Mouse (Mus musculus): ENCODE measurements around the gene Bud23. TPM values are rescaled to one million over a fixed set of nuclear protein-coding genes. Genes with fewer than 3 reads are reported as not detected.

The Bud23 gene
- polyA plus RNA-seq, 1 experiment from 2014 or later, result 194 TPM

DNA sequence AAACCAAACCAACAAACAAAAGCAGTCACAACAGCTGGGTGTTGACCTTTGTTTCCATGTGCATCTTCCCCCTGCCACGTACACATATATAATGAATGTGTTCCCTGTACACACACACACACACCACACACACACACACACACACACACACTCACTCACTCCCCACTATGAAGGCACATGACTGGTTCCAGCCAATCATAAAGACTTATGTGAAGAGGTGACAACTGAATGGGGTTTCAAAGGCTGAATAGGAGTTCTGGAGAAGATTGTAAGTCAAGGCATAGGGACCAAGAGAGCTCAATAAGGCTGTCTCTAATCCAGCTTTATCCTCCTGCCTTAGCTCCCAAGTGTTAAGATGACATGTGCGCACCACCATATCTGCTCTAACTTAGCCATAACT lies 14.8 kb upstream of the Bud23 start:
- WGBS, result 93% methylated on average over 2 of the region's 2 CpGs
- Histone ChIP-seq H3K36me3 (peaks cover 17% of the 10 kb centered on the region), H3K4me1 (peaks cover 23% of the 10 kb centered on the region), H3K27me3 (ENCODE audit: low read depth, poor library complexity, severe bottlenecking) (0 out of 2 replicates have a peak, but pooled peaks cover 3% of the 10 kb centered on the region), H3K27ac (no peak overlapping the region), H3K9me3 (replicated peaks) (no peaks in the 10 kb centered on the region), H3K4me3 (no peak overlapping the region)
- no peak for DNase-seq (ENCODE audit: low spot score)

DNA sequence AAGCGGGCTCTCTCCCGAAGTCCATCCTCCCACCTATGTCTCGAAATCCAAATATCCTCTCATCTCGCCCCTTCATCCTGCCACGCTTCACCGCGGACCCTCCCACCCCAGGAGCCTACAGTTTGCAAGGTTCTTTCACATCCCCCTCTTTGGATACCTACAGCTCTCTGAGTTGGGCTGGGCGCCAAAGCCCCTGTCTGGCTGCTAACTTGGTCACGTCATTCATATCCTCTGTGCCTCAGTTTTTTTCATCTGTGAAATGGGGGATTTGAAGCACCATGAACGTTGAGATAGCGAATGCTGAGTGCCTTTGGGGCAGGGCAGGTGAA lies 13.7 kb upstream of the Bud23 start:
- H3K27me3 ChIP-seq (ENCODE audit: low read depth, poor library complexity, severe bottlenecking), result 0 out of 2 replicates have a peak, but pooled peaks cover 9% of the 10 kb centered on the region
- DNase-seq (ENCODE audit: low spot score), result no peak
- 2% methylated on average over 11 of the region's 11 CpGs for WGBS
- no peaks in the 10 kb centered on the region for H3K9me3 ChIP-seq (replicated peaks)
- peaks cover 33% of the 10 kb centered on the region for H3K4me1 ChIP-seq
- H3K4me3 ChIP-seq, result peak overlapping the region; percentile 94
- H3K27ac ChIP-seq, result peak overlapping the region; percentile 97
- peaks cover 28% of the 10 kb centered on the region for H3K36me3 ChIP-seq

DNA sequence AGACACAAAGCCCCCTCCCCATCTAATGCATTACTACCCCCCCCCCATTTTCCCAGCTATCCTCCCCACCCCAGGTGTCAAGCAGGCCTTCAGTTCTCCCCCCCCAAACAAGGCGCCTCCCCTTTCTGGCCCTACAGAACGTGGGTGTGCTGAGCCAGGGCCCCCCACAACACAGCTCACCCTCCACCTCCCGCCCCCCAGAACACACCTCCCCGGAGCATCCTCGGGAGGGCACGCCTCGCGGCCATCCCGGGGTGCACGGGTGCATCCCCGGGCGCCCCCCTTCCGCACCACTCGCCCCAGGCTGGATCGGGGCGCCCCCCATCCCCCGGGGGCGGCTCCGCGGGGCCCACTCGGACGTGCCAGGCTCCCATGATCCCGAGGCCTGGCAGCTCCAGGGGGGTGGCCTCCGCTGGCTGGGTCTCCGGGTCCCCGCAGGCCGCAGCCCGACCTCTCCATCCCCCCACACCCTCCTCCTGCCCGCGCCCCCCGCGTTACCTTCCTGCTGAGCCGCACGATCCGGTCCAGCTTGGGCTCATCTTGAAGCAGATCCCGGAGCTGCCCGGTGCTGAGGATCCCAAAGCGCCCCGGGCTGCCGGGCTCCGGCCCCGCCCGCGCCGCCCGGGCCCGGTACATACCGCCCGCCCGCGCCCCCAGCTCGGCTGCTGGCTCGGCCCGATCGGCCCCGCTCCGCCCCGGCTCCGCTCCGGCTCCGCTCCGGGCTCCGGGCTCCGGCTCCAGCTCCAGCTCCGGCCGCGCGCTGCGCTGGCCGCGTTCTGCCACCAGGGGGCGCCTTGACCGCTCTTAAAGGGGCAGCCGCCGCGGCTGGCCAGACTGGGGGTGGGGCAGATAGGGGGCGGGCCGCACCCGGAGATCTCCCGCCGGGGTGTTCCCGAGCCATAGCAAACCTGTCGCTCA lies 13.1 kb upstream of the Bud23 start, which contains the start of gene Vps37d:
Gene Vps37d, minus strand, starts transcription at position 703 of the 918 bp plus-strand sequence.
- DNase-seq (ENCODE audit: low spot score), result peak; percentile 98

DNA sequence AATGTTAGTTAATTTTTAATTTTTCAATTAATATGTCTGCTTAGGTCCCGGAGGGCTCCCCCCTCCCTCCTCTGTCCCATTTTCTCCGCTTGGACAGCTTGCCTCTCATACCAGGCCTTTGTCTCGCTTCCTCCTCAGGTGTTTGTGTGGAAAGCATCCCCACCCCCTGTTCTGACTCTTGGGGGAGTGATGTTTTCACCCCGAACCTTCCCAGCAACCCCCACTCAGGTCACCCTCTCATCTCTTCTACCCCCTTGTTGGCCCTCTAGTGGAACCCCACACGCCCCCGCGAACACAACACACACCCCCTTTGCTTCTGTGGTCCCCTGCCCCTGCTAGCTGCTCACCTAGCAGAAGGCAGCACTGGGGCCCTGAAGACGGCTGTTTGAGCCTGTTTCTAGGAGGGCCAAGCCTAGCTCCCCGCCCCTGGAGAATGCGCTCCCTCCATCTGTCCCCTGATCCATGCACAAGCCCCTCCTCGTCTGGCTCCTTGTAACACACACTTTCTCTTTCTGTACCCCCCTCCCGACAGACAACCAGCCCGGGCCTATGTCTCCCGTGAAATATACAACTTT lies 12.3 kb upstream of the Bud23 start:
- peaks cover 42% of the 10 kb centered on the region for H3K36me3 ChIP-seq
- WGBS, result 32% methylated on average over 14 of the region's 14 CpGs
- no peaks in the 10 kb centered on the region for H3K9me3 ChIP-seq (replicated peaks)
- 0 out of 2 replicates have a peak, but pooled peaks cover 9% of the 10 kb centered on the region for H3K27me3 ChIP-seq (ENCODE audit: low read depth, poor library complexity, severe bottlenecking)
- peak; percentile 56 for DNase-seq (ENCODE audit: low spot score)
- H3K4me3 ChIP-seq, result peak overlapping the region; percentile 94
- peaks cover 41% of the 10 kb centered on the region for H3K4me1 ChIP-seq
- H3K27ac ChIP-seq, result peak overlapping the region; percentile 97

More for the DNA sequence above, 13.1 kb upstream of the Bud23 start, which contains the start of gene Vps37d:
- Histone ChIP-seq H3K27me3 (ENCODE audit: low read depth, poor library complexity, severe bottlenecking) (0 out of 2 replicates have a peak, but pooled peaks cover 9% of the 10 kb centered on the region), H3K4me3 (peak within 1 kb of the TSS; percentile 94), H3K4me1 (peaks cover 35% of the 10 kb centered on the region), H3K9me3 (replicated peaks) (no peaks in the 10 kb centered on the region), H3K27ac (peak within 1 kb of the TSS; percentile 97), H3K36me3 (peaks cover 34% of the 10 kb centered on the region)
- under 1% methylated on average over 73 of the region's 83 CpGs for WGBS

DNA sequence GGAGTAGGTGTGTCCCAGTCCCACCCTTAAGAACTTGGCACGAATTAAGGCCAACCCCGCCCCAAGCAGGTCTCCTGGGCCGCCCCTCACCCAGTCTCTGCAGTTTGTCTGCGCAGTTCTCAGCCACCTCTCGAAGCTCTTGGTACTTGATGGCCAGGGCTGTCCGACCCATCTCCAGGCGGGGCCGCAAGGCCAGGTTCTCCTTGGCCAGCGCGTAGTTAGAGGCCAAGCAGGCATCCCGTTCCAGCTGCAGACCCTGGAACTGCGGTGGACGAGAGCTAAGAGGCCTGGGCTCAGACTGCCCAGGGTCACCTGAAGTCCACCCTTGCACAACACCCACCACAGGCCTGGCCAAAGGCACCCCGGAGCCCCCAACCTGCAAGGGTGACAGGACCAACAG lies 11.6 kb upstream of the Bud23 start:
- 84% methylated on average over 14 of the region's 14 CpGs for WGBS
- Histone ChIP-seq H3K27ac (peak overlapping the region; percentile 37; the same call in 1 of the 2 replicates), H3K36me3 (peaks cover 45% of the 10 kb centered on the region), H3K4me3 (peak overlapping the region; percentile 94; the same call in 1 of the 2 replicates), H3K9me3 (replicated peaks) (no peaks in the 10 kb centered on the region), H3K4me1 (peaks cover 41% of the 10 kb centered on the region), H3K27me3 (ENCODE audit: low read depth, poor library complexity, severe bottlenecking) (0 out of 2 replicates have a peak, but pooled peaks cover 9% of the 10 kb centered on the region)
- no peak for DNase-seq (ENCODE audit: low spot score)

DNA sequence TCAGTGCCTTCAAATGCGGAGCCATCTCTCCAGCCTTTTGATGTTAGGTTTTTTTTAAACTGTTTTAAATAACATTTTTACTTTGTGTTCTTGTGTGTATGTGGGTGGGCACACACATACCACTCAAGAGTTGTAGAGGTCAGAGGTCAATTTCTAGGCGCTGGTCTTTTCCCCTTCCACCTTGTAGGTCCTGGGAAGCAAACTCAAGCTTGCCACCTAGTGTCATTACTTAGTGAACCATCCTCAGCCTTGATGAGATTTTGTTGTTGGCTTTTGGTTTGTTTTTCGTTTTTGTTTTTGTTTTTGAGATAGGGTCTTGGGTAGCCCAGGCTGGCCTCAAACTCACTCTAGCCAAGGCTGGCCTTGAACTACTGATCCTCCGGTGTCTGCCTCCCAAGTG lies 10.9 kb upstream of the Bud23 start:
- DNase-seq (ENCODE audit: low spot score), result no peak
- H3K4me3 ChIP-seq, result no peak overlapping the region
- no peaks in the 10 kb centered on the region for H3K9me3 ChIP-seq (replicated peaks)
- no peak overlapping the region for H3K27ac ChIP-seq
- 0 out of 2 replicates have a peak, but pooled peaks cover 9% of the 10 kb centered on the region for H3K27me3 ChIP-seq (ENCODE audit: low read depth, poor library complexity, severe bottlenecking)
- WGBS, result 62% methylated on average over 4 of the region's 4 CpGs
- H3K4me1 ChIP-seq, result peaks cover 41% of the 10 kb centered on the region
- H3K36me3 ChIP-seq, result peaks cover 50% of the 10 kb centered on the region

DNA sequence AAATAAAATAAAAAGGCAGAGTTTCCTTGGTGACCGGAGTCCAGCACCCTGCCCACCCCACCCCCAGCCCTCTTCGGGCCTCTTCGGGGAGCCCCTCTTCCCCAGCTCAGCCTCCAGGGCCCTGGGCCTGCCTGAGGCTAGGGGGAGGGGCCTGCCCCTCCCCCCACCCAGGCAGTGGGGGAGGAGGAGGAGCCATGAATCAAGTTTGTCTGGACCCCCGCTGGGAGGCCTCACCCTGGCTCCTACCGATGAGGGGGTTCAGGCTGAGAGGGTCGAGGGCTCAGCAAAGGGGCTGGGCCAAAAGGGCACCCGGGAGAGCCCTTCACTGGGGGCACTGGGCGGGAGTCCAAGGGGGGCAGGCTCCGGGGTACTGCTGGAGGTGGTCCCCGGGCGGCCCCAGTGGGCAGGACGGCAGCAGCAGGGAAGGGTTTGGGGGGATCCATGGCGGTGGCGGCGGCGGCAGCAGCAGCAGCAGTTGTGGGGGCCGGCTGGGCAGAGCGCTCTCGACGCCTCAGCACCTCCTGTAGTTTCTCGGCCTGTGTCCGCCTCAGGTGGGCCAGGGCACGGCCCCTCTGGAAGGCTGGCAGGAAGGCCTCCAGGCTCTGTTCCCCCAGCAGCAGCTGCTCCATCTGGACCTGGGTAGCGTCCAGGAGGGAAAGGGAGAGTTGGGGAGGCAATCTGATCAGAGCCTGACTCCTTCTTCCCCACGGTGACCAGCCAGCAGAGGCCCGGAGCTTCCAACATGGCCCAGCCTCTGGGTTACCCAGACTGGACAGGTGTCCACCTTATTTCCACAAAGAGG lies 8.8 kb upstream of the Bud23 start:
- Histone ChIP-seq H3K4me1 (peaks cover 41% of the 10 kb centered on the region), H3K9me3 (replicated peaks) (no peaks in the 10 kb centered on the region), H3K27ac (peak overlapping the region; percentile 77), H3K27me3 (ENCODE audit: low read depth, poor library complexity, severe bottlenecking) (0 out of 2 replicates have a peak, but pooled peaks cover 6% of the 10 kb centered on the region), H3K36me3 (peaks cover 50% of the 10 kb centered on the region), H3K4me3 (peak overlapping the region; percentile 31)
- no peak for DNase-seq (ENCODE audit: low spot score)
- WGBS, result 22% methylated on average over 26 of the region's 26 CpGs

DNA sequence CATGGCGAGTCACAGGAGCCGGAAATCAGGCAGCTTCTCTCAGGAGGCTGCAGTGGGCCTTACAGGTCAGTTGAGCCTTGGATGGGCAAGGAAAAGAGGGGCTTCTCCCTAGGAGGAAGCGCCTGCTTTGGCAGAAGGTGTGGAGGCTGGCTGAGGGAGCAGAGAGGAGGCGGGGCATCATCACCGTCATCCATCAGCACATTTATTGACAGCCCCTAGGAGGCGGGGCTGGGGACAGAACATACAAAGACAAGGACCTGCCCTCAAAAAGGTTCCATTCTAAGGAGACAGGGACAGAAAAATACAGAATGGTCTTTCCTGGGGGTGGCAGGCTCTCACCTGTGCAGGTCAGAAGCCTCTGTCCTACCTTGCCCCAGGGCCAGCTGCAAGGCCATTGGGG lies 8.0 kb upstream of the Bud23 start:
- Histone ChIP-seq H3K9me3 (replicated peaks) (no peaks in the 10 kb centered on the region), H3K36me3 (peaks cover 58% of the 10 kb centered on the region), H3K27me3 (ENCODE audit: low read depth, poor library complexity, severe bottlenecking) (0 out of 2 replicates have a peak, but pooled peaks cover 6% of the 10 kb centered on the region), H3K4me1 (peaks cover 37% of the 10 kb centered on the region), H3K27ac (no peak overlapping the region; the same call in 1 of the 2 replicates), H3K4me3 (no peak overlapping the region)
- WGBS, result 52% methylated on average over 6 of the region's 6 CpGs
- no peak for DNase-seq (ENCODE audit: low spot score)

DNA sequence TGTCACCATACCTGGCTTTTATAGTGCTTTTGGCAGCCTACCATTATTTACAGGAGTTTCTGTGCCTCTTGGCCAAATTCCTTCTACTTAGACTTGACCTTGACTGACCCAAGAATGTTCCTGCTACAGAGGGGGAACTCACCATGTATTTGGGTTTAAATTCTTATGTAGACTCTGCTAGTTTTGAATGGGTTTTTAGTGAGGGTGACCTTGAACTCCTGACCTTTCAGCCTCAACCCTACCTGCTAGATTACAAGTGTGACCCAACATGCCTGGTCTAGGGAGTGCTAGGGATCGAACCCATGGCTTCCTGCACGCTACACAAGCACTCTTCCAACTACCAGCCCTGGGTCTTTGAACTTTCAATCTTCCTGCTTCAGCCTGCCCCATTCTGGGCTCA lies 7.3 kb upstream of the Bud23 start:
- H3K27me3 ChIP-seq (ENCODE audit: low read depth, poor library complexity, severe bottlenecking), result 0 out of 2 replicates have a peak, but pooled peaks cover 6% of the 10 kb centered on the region
- H3K27ac ChIP-seq, result no peak overlapping the region
- DNase-seq (ENCODE audit: low spot score), result no peak
- H3K4me1 ChIP-seq, result peaks cover 31% of the 10 kb centered on the region
- no peak overlapping the region for H3K4me3 ChIP-seq
- peaks cover 65% of the 10 kb centered on the region for H3K36me3 ChIP-seq
- no peaks in the 10 kb centered on the region for H3K9me3 ChIP-seq (replicated peaks)
- WGBS, result 92% methylated on average over 2 of the region's 2 CpGs

DNA sequence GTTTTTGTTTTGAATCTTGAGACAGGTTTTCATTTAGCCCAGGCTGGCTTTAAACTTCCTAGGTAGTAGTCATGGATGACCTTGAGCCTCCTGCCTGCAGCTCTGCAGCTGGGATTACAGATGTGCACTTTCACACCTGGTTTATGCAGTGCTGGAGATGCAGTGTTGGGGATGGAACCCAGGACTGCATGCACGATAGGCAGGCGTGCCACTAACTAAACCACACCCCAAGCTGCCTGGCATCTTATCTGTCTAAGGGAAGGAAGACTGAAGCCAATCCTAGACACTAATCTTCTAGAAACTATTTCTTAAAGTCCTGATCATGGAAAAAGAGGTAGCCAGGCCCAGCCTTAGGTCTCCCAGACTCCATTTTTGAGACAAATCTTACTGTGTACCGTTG lies 5.7 kb upstream of the Bud23 start:
- Histone ChIP-seq H3K27me3 (ENCODE audit: low read depth, poor library complexity, severe bottlenecking) (0 out of 2 replicates have a peak, but pooled peaks cover 6% of the 10 kb centered on the region), H3K4me1 (peaks cover 27% of the 10 kb centered on the region), H3K9me3 (replicated peaks) (no peaks in the 10 kb centered on the region), H3K27ac (no peak overlapping the region), H3K36me3 (peaks cover 68% of the 10 kb centered on the region), H3K4me3 (no peak overlapping the region)
- DNase-seq (ENCODE audit: low spot score), result no peak
- 93% methylated on average over 3 of the region's 3 CpGs for WGBS

DNA sequence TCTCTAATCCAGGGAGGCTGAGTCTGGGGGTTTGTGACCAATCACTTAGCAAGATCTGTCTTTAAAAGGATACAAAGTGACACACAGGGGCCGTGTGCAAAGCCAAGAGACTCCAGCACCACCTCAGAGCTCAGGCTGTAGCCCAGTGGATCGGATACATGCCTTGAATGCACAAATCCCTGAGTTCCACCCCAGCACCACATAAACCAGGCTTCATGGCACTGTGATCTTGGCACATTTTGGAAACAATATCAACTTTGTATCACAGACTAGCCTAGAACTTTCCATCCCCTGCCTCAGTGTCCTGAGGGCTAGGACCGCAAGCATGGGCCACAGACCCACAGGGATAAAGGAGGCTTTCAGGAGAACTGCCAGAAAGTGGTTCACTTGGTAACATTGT lies 1.2 kb upstream of the Bud23 start:
- Histone ChIP-seq H3K9me3 (replicated peaks) (no peaks in the 10 kb centered on the region), H3K36me3 (peaks cover 45% of the 10 kb centered on the region), H3K4me1 (peaks cover 25% of the 10 kb centered on the region), H3K27me3 (ENCODE audit: low read depth, poor library complexity, severe bottlenecking) (no peaks in the 10 kb centered on the region), H3K4me3 (no peak overlapping the region), H3K27ac (no peak overlapping the region)
- DNase-seq (ENCODE audit: low spot score), result no peak
- 92% methylated on average over 3 of the region's 3 CpGs for WGBS

DNA sequence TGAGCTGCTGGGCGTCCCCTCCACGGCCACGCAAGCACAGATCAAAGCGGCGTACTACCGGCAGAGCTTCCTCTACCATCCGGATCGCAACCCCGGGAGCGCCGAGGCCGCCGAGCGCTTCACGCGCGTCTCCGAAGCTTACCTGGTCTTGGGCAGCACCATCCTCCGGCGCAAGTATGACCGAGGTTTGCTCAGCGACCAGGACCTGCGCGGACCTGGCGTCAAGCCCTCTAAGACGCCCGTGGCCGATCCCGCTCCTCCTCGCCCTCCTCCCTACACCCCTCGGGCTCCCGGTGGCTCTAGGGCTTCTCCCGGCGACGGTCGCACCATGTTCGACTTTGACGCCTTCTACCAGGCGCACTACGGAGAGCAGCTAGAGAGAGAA lies 385 bp downstream of the Bud23 start:
- 1% methylated on average over 40 of the region's 40 CpGs for WGBS
- H3K36me3 ChIP-seq, result peaks cover 59% of the 10 kb centered on the region
- H3K27ac ChIP-seq, result peak overlapping the region; percentile 78
- peak overlapping the region; percentile 90 for H3K4me3 ChIP-seq
- H3K4me1 ChIP-seq, result peaks cover 25% of the 10 kb centered on the region
- no peaks in the 10 kb centered on the region for H3K9me3 ChIP-seq (replicated peaks)
- DNase-seq (ENCODE audit: low spot score), result no peak
- H3K27me3 ChIP-seq (ENCODE audit: low read depth, poor library complexity, severe bottlenecking), result no peaks in the 10 kb centered on the region
